In the genomic region with DNA sequence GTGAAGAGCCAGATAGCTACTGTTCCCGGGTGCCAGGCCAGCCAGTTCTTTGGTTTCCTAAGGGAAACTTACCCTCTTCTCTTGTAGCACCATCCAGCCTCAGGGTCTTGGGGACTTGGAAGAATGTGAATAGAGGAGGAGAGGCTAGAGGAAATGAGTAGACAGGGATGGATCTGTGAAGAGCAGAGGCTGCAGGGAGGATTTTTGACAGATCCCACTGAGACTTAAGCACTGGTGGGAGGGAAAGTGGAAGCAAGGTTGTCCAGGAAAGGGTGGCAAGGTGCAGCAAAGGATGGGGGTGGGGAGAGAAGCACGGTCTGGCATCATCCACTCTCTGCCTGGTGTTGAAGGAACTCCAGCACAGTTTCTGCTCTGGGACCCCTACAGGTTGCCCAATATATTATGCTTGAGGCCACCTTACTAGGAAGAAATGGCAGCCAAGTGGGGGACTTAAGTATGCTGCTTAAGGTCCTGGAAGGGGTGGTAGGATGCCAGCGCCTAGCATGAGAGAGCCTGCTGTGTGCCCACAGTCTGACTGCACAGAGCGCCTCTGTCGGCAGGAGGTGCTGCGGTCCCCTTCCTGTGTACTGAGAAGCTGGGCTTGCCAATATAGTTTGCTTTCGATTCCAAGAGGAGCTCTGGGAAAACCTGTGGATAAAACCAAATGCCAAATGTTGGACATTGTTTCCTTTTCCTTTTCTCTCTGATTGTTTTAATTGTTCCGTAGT, we compare ENCODE assay signal across 8 mouse cellular contexts. TPM values are rescaled to one million over a fixed set of nuclear protein-coding genes. Genes with fewer than 3 reads are reported as not detected.
DNase-seq lines count a peak whose midpoint lies in the region; ATAC-seq lines count a peak whose summit lies in the region.

No protein-coding gene starts in this region.

- H3K4me2 ChIP-seq in hindbrain, embryonic 14.5 days (replicated peaks), result no peak overlapping the region

- no peak for ATAC-seq in hindbrain, embryonic 14.5 days (ENCODE audit: low FRiP score)

- no peaks in the 10 kb centered on the region for H3K4me1 ChIP-seq in hindbrain, embryonic 14.5 days (replicated peaks; ENCODE audit: control insufficient read depth, insufficient read depth, low read length)

- H3K9ac ChIP-seq in hindbrain, embryonic 14.5 days, result no peak overlapping the region

- H3K27me3 ChIP-seq in hindbrain, embryonic 14.5 days (ENCODE audit: control insufficient read depth, insufficient read depth, low read length), result no peaks in the 10 kb centered on the region

- 74% methylated on average over 8 of the region's 8 CpGs for WGBS in hindbrain, embryonic 14.5 days

- no peak overlapping the region for H3K27ac ChIP-seq in hindbrain, embryonic 14.5 days

- H3K9me3 ChIP-seq in hindbrain, embryonic 14.5 days (ENCODE audit: control insufficient read depth, low read length), result no peaks in the 10 kb centered on the region

- H3K4me3 ChIP-seq in hindbrain, embryonic 14.5 days (replicated peaks; ENCODE audit: low read length), result no peak overlapping the region

- peaks cover 54% of the 10 kb centered on the region for H3K36me3 ChIP-seq in hindbrain, embryonic 14.5 days (replicated peaks; ENCODE audit: control insufficient read depth, insufficient read depth)

- intact Hi-C loops in left cerebral cortex, postnatal 14 days (cut with DNase I), result no loop called here

- peak; percentile 57 for DNase-seq in adrenal gland, postnatal 10 days
- no peak for DNase-seq in adrenal gland, postnatal 25 days
- DNase-seq in left cerebral cortex, postnatal 14 days (ENCODE audit: low spot score in 2 of 2), result peak; percentile 39 to 67
- DNase-seq in left cerebral cortex, adult 11 months (ENCODE audit: low spot score), result no peak
- DNase-seq in cerebellum, postnatal 14 days, result peak; percentile 51 to 52
- peak; percentile 33 for DNase-seq in layer of hippocampus, adult 9-11 months
- DNase-seq in natural killer cell, adult 2 months (ENCODE audit: low spot score in 2 of 2), result no peak
- DNase-seq in hindbrain, embryonic 14.5 days (ENCODE audit: low spot score), result no peak

RNA-seq across cellular contexts. Expression of a gene that starts 17.2 kb away (rescaled TPM):
- 1 to 10 TPM; 1.7 to 5.0 TPM for total RNA-seq in adrenal gland, postnatal 10 days (2021)
- total RNA-seq in adrenal gland, postnatal 25 days (2021), result 2.1 and 2.9 TPM in 2 replicates
- total RNA-seq in left cerebral cortex, postnatal 14 days (2021), result under 1 TPM; 0.24 to 0.36 TPM
- polyA plus RNA-seq in hindbrain, embryonic 14.5 days (2014; fragmentation: Nextera tagmentation; extraction: Ambion mirVana), result 0.97 and 1.1 TPM in 2 replicates

RNA-seq across cellular contexts. Expression of a gene that starts 35.6 kb away (rescaled TPM):
- 100 to 1,000 TPM; 174 to 182 TPM for total RNA-seq in adrenal gland, postnatal 10 days (2021)
- 203 and 258 TPM in 2 replicates for total RNA-seq in adrenal gland, postnatal 25 days (2021)
- 100 to 1,000 TPM; 203 to 208 TPM for total RNA-seq in left cerebral cortex, postnatal 14 days (2021)
- polyA plus RNA-seq in hindbrain, embryonic 14.5 days (2014; fragmentation: Nextera tagmentation; extraction: Ambion mirVana), result 237 and 243 TPM in 2 replicates

RNA-seq across cellular contexts. Expression of a gene that starts 52.0 kb away (rescaled TPM):
- total RNA-seq in adrenal gland, postnatal 10 days (2021), result 10 to 100 TPM; 22.3 to 30.5 TPM
- total RNA-seq in adrenal gland, postnatal 25 days (2021), result 31.2 and 32.7 TPM in 2 replicates
- 10 to 100 TPM; 26.2 to 32.9 TPM for total RNA-seq in left cerebral cortex, postnatal 14 days (2021)
- 27.4 and 27.6 TPM in 2 replicates for polyA plus RNA-seq in hindbrain, embryonic 14.5 days (2014; fragmentation: Nextera tagmentation; extraction: Ambion mirVana)

Comparison
In these comparisons a context has a peak if more than half of its experiments do, and no peak if none do; other contexts are left out.
1. DNase-seq: peak in adrenal gland, postnatal 10 days (single experiment), left cerebral cortex, postnatal 14 days (2 of 2), cerebellum, postnatal 14 days (2 of 2) and layer of hippocampus, adult 9-11 months (single experiment); none in adrenal gland, postnatal 25 days (single experiment), left cerebral cortex, adult 11 months (single experiment), natural killer cell, adult 2 months (0 of 2) and hindbrain, embryonic 14.5 days (single experiment).